8 mouse cellular contexts compared by ENCODE assay signal in the genomic region with DNA sequence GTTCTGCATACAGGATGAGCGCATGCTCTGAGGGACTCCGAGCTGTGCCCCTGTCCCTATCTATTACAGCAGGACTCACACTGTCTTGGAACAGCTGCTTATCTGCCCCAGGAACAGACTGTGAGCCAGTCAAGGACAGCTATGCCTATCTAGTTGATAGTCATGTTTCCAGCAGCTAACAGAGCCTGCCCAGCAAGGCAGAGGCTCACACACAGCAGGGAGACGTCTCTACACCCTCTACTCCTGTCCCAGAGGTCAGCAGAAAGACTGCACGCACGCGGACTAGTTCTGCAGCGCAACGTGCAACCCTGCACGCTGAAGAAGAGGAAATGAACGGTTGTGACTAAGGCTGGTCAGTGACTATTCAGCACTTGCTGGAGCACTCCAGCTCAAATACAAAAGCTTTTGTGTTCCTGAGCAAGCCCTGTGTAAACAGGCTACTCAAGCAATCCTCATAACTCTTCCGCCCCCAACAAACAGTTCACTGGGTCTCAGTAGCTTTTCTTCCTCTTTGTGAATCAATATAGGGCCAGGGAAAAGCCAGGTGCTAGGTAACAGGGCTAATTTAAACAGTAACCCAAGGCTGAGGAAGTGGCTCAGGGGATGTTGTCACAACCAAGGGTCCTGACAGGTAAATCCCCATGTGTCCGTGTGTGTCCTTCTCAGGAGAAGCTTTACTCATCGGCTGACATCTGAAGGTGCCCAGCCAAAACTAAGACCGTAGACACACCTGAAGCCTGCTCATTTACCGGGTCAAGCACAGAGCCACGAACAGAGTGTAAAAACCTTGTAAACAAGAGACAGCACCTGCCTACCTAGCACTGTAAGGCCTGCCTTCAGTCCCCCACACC. TPM values are rescaled to one million over a fixed set of nuclear protein-coding genes. Genes with fewer than 3 reads are reported as not detected.
DNase-seq lines count a peak whose midpoint lies in the region; ATAC-seq and TF ChIP-seq lines count a peak whose summit lies in the region.

No protein-coding gene starts in this region.

- no peak overlapping the region for H3K4me3 ChIP-seq in gastrocnemius, adult 2 months
- no peak overlapping the region for H3K4me3 ChIP-seq in forebrain, embryonic 15.5 days
- peak overlapping the region; percentile 12; the same call in 1 of the 2 replicates for H3K4me3 ChIP-seq in intestine, embryonic 16.5 days (ENCODE audit: low read length)
- H3K4me3 ChIP-seq in midbrain, embryonic 11.5 days (ENCODE audit: low read depth, low read length), result no peak overlapping the region

- H3K4me1 ChIP-seq in forebrain, embryonic 15.5 days, result peaks cover 32% of the 10 kb centered on the region
- peaks cover 19% of the 10 kb centered on the region for H3K4me1 ChIP-seq in intestine, embryonic 16.5 days (ENCODE audit: control insufficient read depth, insufficient read depth, low read length)
- H3K4me1 ChIP-seq in midbrain, embryonic 11.5 days (ENCODE audit: control insufficient read depth, insufficient read depth, low read length), result peaks cover 10% of the 10 kb centered on the region

- H3K9me3 ChIP-seq in forebrain, embryonic 15.5 days, result no peaks in the 10 kb centered on the region
- H3K9me3 ChIP-seq in intestine, embryonic 16.5 days (ENCODE audit: control insufficient read depth, low read length), result no peaks in the 10 kb centered on the region
- H3K9me3 ChIP-seq in midbrain, embryonic 11.5 days (ENCODE audit: control insufficient read depth, low read length), result no peaks in the 10 kb centered on the region

- ATAC-seq in forebrain, embryonic 15.5 days (replicated peaks), result no peak
- ATAC-seq in intestine, embryonic 16.5 days, result peak; percentile 67
- ATAC-seq in midbrain, embryonic 11.5 days (ENCODE audit: low FRiP score), result no peak

- TF ChIP-seq CTCF in gastrocnemius, adult 2 months (IDR thresholded peaks at IDR 0.05), result no peak

- intact Hi-C loops in gastrocnemius, adult 2 months (cut with DNase I), result loop anchor here (5.0 kb wide), 2 partner anchors 82 to 103 kb away; a partner anchor contains a TSS

- 55% methylated on average over 16 of the region's 16 CpGs for WGBS in forebrain, embryonic 15.5 days
- 46% methylated on average over 16 of the region's 16 CpGs for WGBS in intestine, embryonic 16.5 days
- WGBS in midbrain, embryonic 11.5 days, result 68% methylated on average over 16 of the region's 16 CpGs

- DNase-seq in gastrocnemius, adult 2 months, result no peak
- no peak for DNase-seq in gastrocnemius, adult 8-10 months (ENCODE audit: low spot score in 2 of 2)
- peak; percentile 41 for DNase-seq in adrenal gland, postnatal 10 days
- DNase-seq in midbrain, embryonic 11.5 days (ENCODE audit: low spot score, missing footprints), result no peak
- no peak for DNase-seq in thymus, postnatal 0 days (ENCODE audit: low spot score)
- DNase-seq in right cerebral cortex, postnatal 36 days (ENCODE audit: low spot score in 2 of 2), result no peak

- peak overlapping the region; percentile 48 for H3K27ac ChIP-seq in gastrocnemius, adult 2 months
- 0 out of 2 replicates have a peak overlapping the region, but pooled peaks have one; percentile 9 for H3K27ac ChIP-seq in forebrain, embryonic 15.5 days (replicated peaks)
- peak overlapping the region; percentile 83 for H3K27ac ChIP-seq in intestine, embryonic 16.5 days (ENCODE audit: low read length)
- 0 out of 2 replicates have a peak overlapping the region, but pooled peaks have one; percentile 26 for H3K27ac ChIP-seq in midbrain, embryonic 11.5 days (ENCODE audit: low read depth, low read length)

- H3K27me3 ChIP-seq in forebrain, embryonic 15.5 days, result no peaks in the 10 kb centered on the region
- H3K27me3 ChIP-seq in intestine, embryonic 16.5 days (replicated peaks; ENCODE audit: control insufficient read depth, insufficient read depth, low read length), result no peaks in the 10 kb centered on the region
- no peaks in the 10 kb centered on the region for H3K27me3 ChIP-seq in midbrain, embryonic 11.5 days (ENCODE audit: control insufficient read depth, insufficient read depth, low read length)

- H3K36me3 ChIP-seq in forebrain, embryonic 15.5 days, result no peaks in the 10 kb centered on the region
- H3K36me3 ChIP-seq in intestine, embryonic 16.5 days (ENCODE audit: control insufficient read depth, insufficient read depth, low read length), result no peaks in the 10 kb centered on the region
- H3K36me3 ChIP-seq in midbrain, embryonic 11.5 days (ENCODE audit: control insufficient read depth, insufficient read depth, low read length), result no peaks in the 10 kb centered on the region

- no peak overlapping the region for H3K9ac ChIP-seq in forebrain, embryonic 15.5 days (replicated peaks)
- H3K9ac ChIP-seq in intestine, embryonic 16.5 days (ENCODE audit: low read depth, low read length), result peak overlapping the region; percentile 43; the same call in 1 of the 2 replicates
- 0 out of 2 replicates have a peak overlapping the region, but pooled peaks have one; percentile 2 for H3K9ac ChIP-seq in midbrain, embryonic 11.5 days (ENCODE audit: low read length)

- no peak overlapping the region for H3K4me2 ChIP-seq in forebrain, embryonic 15.5 days (replicated peaks)
- H3K4me2 ChIP-seq in intestine, embryonic 16.5 days (ENCODE audit: low read depth, low read length), result peak overlapping the region; percentile 21
- H3K4me2 ChIP-seq in midbrain, embryonic 11.5 days, result no peak overlapping the region

RNA-seq across cellular contexts. Expression of a gene that starts 3.4 kb away (rescaled TPM):
- 10 to 100 TPM; 19.3 to 21.0 TPM for total RNA-seq in gastrocnemius, adult 2 months (2021)
- 10 to 100 TPM; 15.9 to 18.4 (median 17.7) TPM for total RNA-seq in gastrocnemius, adult 8-10 months (2022)
- 10 to 100 TPM; 44.3 to 66.3 TPM for total RNA-seq in adrenal gland, postnatal 10 days (2021)
- polyA plus RNA-seq in forebrain, embryonic 15.5 days (2015; fragmentation: Nextera tagmentation; extraction: Ambion mirVana), result 35.4 and 37.8 TPM in 2 replicates
- 50.4 and 53.0 TPM in 2 replicates for polyA plus RNA-seq in intestine, embryonic 16.5 days (2015; fragmentation: Nextera tagmentation; extraction: Ambion mirVana)
- polyA plus RNA-seq in midbrain, embryonic 11.5 days (2014; fragmentation: Nextera tagmentation; extraction: Ambion mirVana), result 28.2 and 28.7 TPM in 2 replicates
- polyA plus RNA-seq in thymus, postnatal 0 days (2015; fragmentation: Nextera tagmentation; extraction: Ambion mirVana), result 7.5 and 9.3 TPM in 2 replicates

Comparison
In these comparisons a context has a peak if more than half of its experiments do, and no peak if none do; other contexts are left out.
1. H3K27ac ChIP-seq: peak in every context shown above with its lines; median percentile 83 in intestine, embryonic 16.5 days; 48 in gastrocnemius, adult 2 months; 26 in midbrain, embryonic 11.5 days; 9 in forebrain, embryonic 15.5 days.